Mouse (Mus musculus): ENCODE results near the gene Dusp11.

The Dusp11 gene

GRCm38 (mm10) chr6:85895061-85895648 lies 66.3 kb downstream of the Dusp11 start:
- DNase-seq (ENCODE audit: low read depth, low spot score): peak; percentile 82

Data from R1 (cell line).